Mouse (Mus musculus) right cerebral cortex, adult 18-20 months (tissue): ENCODE results near the gene Dennd1a.
A peak's percentile ranks its signal among the peaks of the same experiment; 100 is the strongest.

Experiments
- DNase-seq: peaks from one replicate; pipeline ENCODE4 v3.0.0; 2022; ENCODE audit warnings: mixed read lengths

The Dennd1a gene

GRCm38 (mm10) chr2:37855226-37855625, 432.0 kb downstream of the Dennd1a start:
- peak; percentile 23 for DNase-seq

- no peak for DNase-seq
Measured at GRCm38 (mm10) chr2:37853878-37854435, 433.2 kb downstream of the Dennd1a start.

- DNase-seq: no peak
Measured at GRCm38 (mm10) chr2:37850626-37851025, 436.6 kb downstream of the Dennd1a start.

- DNase-seq: no peak
Measured at GRCm38 (mm10) chr2:37849357-37849756, 437.8 kb downstream of the Dennd1a start.

- peak; percentile 9 for DNase-seq
Measured at GRCm38 (mm10) chr2:37842719-37843118, 444.5 kb downstream of the Dennd1a start.

- no peak for DNase-seq
Measured at GRCm38 (mm10) chr2:37842151-37842569, 445.0 kb downstream of the Dennd1a start.

GRCm38 (mm10) chr2:37839922-37840321, 447.3 kb downstream of the Dennd1a start:
- no peak for DNase-seq

- DNase-seq: no peak
Measured at GRCm38 (mm10) chr2:37838202-37838984, 448.8 kb downstream of the Dennd1a start.

- no peak for DNase-seq
Measured at GRCm38 (mm10) chr2:37837542-37837941, 449.6 kb downstream of the Dennd1a start.

- DNase-seq: no peak
Measured at GRCm38 (mm10) chr2:37836926-37837325, 450.3 kb downstream of the Dennd1a start.

GRCm38 (mm10) chr2:37832253-37832652, 454.9 kb downstream of the Dennd1a start:
- no peak for DNase-seq

GRCm38 (mm10) chr2:37829758-37830275, 457.4 kb downstream of the Dennd1a start:
- no peak for DNase-seq

GRCm38 (mm10) chr2:37823826-37824225, 463.4 kb downstream of the Dennd1a start:
- no peak for DNase-seq

- no peak for DNase-seq
Measured at GRCm38 (mm10) chr2:37822122-37822521, 465.1 kb downstream of the Dennd1a start.

GRCm38 (mm10) chr2:37819526-37820152, 467.6 kb downstream of the Dennd1a start:
- no peak for DNase-seq

- no peak for DNase-seq
Measured at GRCm38 (mm10) chr2:37818761-37819525, 468.2 kb downstream of the Dennd1a start.

- DNase-seq: peak; percentile 71
Measured at GRCm38 (mm10) chr2:37815676-37816075, 471.5 kb downstream of the Dennd1a start.

GRCm38 (mm10) chr2:37814820-37815361, 472.3 kb downstream of the Dennd1a start:
- DNase-seq: no peak

- DNase-seq: no peak
Measured at GRCm38 (mm10) chr2:37812401-37812800, 474.8 kb downstream of the Dennd1a start.

- no peak for DNase-seq
Measured at GRCm38 (mm10) chr2:37811682-37812081, 475.5 kb downstream of the Dennd1a start.

GRCm38 (mm10) chr2:37802610-37803212, 484.5 kb downstream of the Dennd1a start:
- peak; percentile 71 for DNase-seq

- DNase-seq: no peak
Measured at GRCm38 (mm10) chr2:37801687-37802086, 485.5 kb downstream of the Dennd1a start.
